Mouse (Mus musculus): ENCODE measurements at regions not wholly inside any gene's neighbourhood (a gene's known extent, or its start where the extent isn't known, plus 50 kb on each side); places are given as distances from the start of the nearest gene placed in this dataset.

- no peak for DNase-seq
Measured at GRCm38 (mm10) chr1:35805546-35805945, 262.7 kb upstream of the Hs6st1 start.

- DNase-seq, result no peak
Measured at GRCm38 (mm10) chr1:35806329-35806728, 261.9 kb upstream of the Hs6st1 start.

GRCm38 (mm10) chr1:35806731-35807130 lies 261.5 kb upstream of the Hs6st1 start:
- DNase-seq, result no peak

- no peak for DNase-seq
Measured at GRCm38 (mm10) chr1:35808894-35809293, 259.3 kb upstream of the Hs6st1 start.

GRCm38 (mm10) chr1:35809341-35809740 lies 258.9 kb upstream of the Hs6st1 start:
- DNase-seq, result no peak

GRCm38 (mm10) chr1:35810571-35811342 lies 257.4 kb upstream of the Hs6st1 start:
- DNase-seq, result no peak

GRCm38 (mm10) chr1:35811380-35811779 lies 256.8 kb upstream of the Hs6st1 start:
- DNase-seq, result peak; percentile 35

- no peak for DNase-seq
Measured at GRCm38 (mm10) chr1:35811795-35812194, 256.4 kb upstream of the Hs6st1 start.

GRCm38 (mm10) chr1:35813625-35814024 lies 254.6 kb upstream of the Hs6st1 start:
- no peak for DNase-seq

- DNase-seq, result no peak
Measured at GRCm38 (mm10) chr1:35814207-35814606, 254.0 kb upstream of the Hs6st1 start.

- DNase-seq, result no peak
Measured at GRCm38 (mm10) chr1:35814751-35815150, 253.4 kb upstream of the Hs6st1 start.

GRCm38 (mm10) chr1:35821791-35822190 lies 246.4 kb upstream of the Hs6st1 start:
- no peak for DNase-seq

GRCm38 (mm10) chr1:35822376-35823202 lies 245.6 kb upstream of the Hs6st1 start:
- DNase-seq, result no peak

- DNase-seq, result no peak
Measured at GRCm38 (mm10) chr1:35823496-35823895, 244.7 kb upstream of the Hs6st1 start.

- peak; percentile 31 for DNase-seq
Measured at GRCm38 (mm10) chr1:35823981-35824880, 244.0 kb upstream of the Hs6st1 start.

GRCm38 (mm10) chr1:35825531-35825966 lies 242.7 kb upstream of the Hs6st1 start:
- DNase-seq, result no peak

GRCm38 (mm10) chr1:35826575-35827114 lies 241.6 kb upstream of the Hs6st1 start:
- no peak for DNase-seq

GRCm38 (mm10) chr1:35827471-35827870 lies 240.7 kb upstream of the Hs6st1 start:
- no peak for DNase-seq

GRCm38 (mm10) chr1:35834180-35834579 lies 234.0 kb upstream of the Hs6st1 start:
- DNase-seq, result no peak

- no peak for DNase-seq
Measured at GRCm38 (mm10) chr1:35836552-35836951, 231.6 kb upstream of the Hs6st1 start.

- DNase-seq, result no peak
Measured at GRCm38 (mm10) chr1:35838625-35839024, 229.6 kb upstream of the Hs6st1 start.

- peak; percentile 15 for DNase-seq
Measured at GRCm38 (mm10) chr1:35839446-35839845, 228.8 kb upstream of the Hs6st1 start.

- no peak for DNase-seq
Measured at GRCm38 (mm10) chr1:35841626-35842025, 226.6 kb upstream of the Hs6st1 start.

Data from cerebellum, adult 9-11 months (tissue).